Mouse (Mus musculus) heart, postnatal 14 days (tissue): ENCODE measurements around the gene Ptpn4. TPM values are rescaled to one million over a fixed set of nuclear protein-coding genes. Genes with fewer than 3 reads are reported as not detected.
A peak's percentile ranks its signal among the peaks of the same experiment; 100 is the strongest.

Experiments
- DNase-seq, 2 experiments: peaks; one replicate each; pipeline ENCODE4 v3.0.0; 2021 to 2022
- intact Hi-C: fragments of 180-260 bp; cut with DNase I; formaldehyde crosslinking; loops from one replicate; pipeline ENCODE4 v1.15.1; 2025
- long read RNA-seq, 2 experiments: library from polyadenylated mRNA; stranded (forward); transcript quantifications; one replicate each; pipeline ENCODE4 v2.0.0; 2021
- total RNA-seq, 2 experiments: library from RNA; stranded (reverse); gene quantifications; 2 replicates each; pipeline ENCODE4 v1.2.3; 2021

Ptpn4 gene
- total RNA-seq, result 10 to 100 TPM; 32.1 to 32.8 TPM
- long read RNA-seq, experiment 1, partial matches to known transcripts, result 1 of 8 reads
- long read RNA-seq, experiment 1, other reads (novel, unspliced or antisense), result 7 of 8 reads
- long read RNA-seq, experiment 2, partial matches to known transcripts, result 0 of 2 reads
- long read RNA-seq, experiment 2, other reads (novel, unspliced or antisense), result 2 of 2 reads

- intact Hi-C loops, result loop anchor here (5.0 kb wide), 1 partner anchor 75 kb away; the partner anchor contains the start of gene Tmem177
- peak; percentile 97 to 99 for DNase-seq
Observed at GRCm38 (mm10) chr1:119837035-119837751, at the start of gene Ptpn4. Ptpn4 (minus strand) TSS chr1:119837613.

GRCm38 (mm10) chr1:119886320-119886719 is 48.9 kb upstream of the Ptpn4 start:
- intact Hi-C loops, result no loop called here
- DNase-seq, result no peak

- intact Hi-C loops, result no loop called here
- DNase-seq, result no peak
Observed at GRCm38 (mm10) chr1:119884272-119884671, 46.9 kb upstream of the Ptpn4 start.

- intact Hi-C loops, result no loop called here
- DNase-seq, result peak; percentile 13 to 25
Observed at GRCm38 (mm10) chr1:119878909-119879308, 41.5 kb upstream of the Ptpn4 start.

- no peak for DNase-seq
- intact Hi-C loops, result no loop called here
Observed at GRCm38 (mm10) chr1:119877469-119877868, 40.1 kb upstream of the Ptpn4 start.

GRCm38 (mm10) chr1:119868395-119869161 is 31.2 kb upstream of the Ptpn4 start:
- intact Hi-C loops, result no loop called here
- DNase-seq, result no peak

GRCm38 (mm10) chr1:119867300-119867699 is 29.9 kb upstream of the Ptpn4 start:
- no peak for DNase-seq
- intact Hi-C loops, result no loop called here

- intact Hi-C loops, result no loop called here
Observed at GRCm38 (mm10) chr1:119865311-119865710, 27.9 kb upstream of the Ptpn4 start.

GRCm38 (mm10) chr1:119863507-119864296 is 26.3 kb upstream of the Ptpn4 start:
- intact Hi-C loops, result no loop called here
- DNase-seq, result no peak

More at GRCm38 (mm10) chr1:119865311-119865710, 27.9 kb upstream of the Ptpn4 start:
- DNase-seq, result no peak

GRCm38 (mm10) chr1:119859566-119859965 is 22.2 kb upstream of the Ptpn4 start:
- no peak for DNase-seq
- intact Hi-C loops, result no loop called here

- DNase-seq, result no peak
- intact Hi-C loops, result no loop called here
Observed at GRCm38 (mm10) chr1:119852980-119853379, 15.6 kb upstream of the Ptpn4 start.

GRCm38 (mm10) chr1:119852339-119852738 is 14.9 kb upstream of the Ptpn4 start:
- intact Hi-C loops, result no loop called here
- no peak for DNase-seq

GRCm38 (mm10) chr1:119849146-119849935 is 11.9 kb upstream of the Ptpn4 start:
- no peak for DNase-seq
- intact Hi-C loops, result no loop called here

- intact Hi-C loops, result no loop called here
- DNase-seq, result no peak
Observed at GRCm38 (mm10) chr1:119845321-119845720, 7.9 kb upstream of the Ptpn4 start.

GRCm38 (mm10) chr1:119843121-119843520 is 5.7 kb upstream of the Ptpn4 start:
- DNase-seq, result no peak
- intact Hi-C loops, result no loop called here

- DNase-seq, result no peak
- intact Hi-C loops, result loop anchor here (5.0 kb wide), 1 partner anchor 74 kb away; the partner anchor contains the start of gene Tmem177
Observed at GRCm38 (mm10) chr1:119838241-119838640, 828 bp upstream of the Ptpn4 start.

GRCm38 (mm10) chr1:119836479-119837015 is 866 bp downstream of the Ptpn4 start:
- DNase-seq, result peak in 1 of 2 experiments; percentile 35

GRCm38 (mm10) chr1:119835726-119836478 is 1.5 kb downstream of the Ptpn4 start:
- intact Hi-C loops, result loop anchor here (5.0 kb wide), 1 partner anchor 76 kb away; the partner anchor contains the start of gene Tmem177
- no peak for DNase-seq

More at GRCm38 (mm10) chr1:119836479-119837015, 866 bp downstream of the Ptpn4 start:
- intact Hi-C loops, result loop anchor here (5.0 kb wide), 1 partner anchor 76 kb away; the partner anchor contains the start of gene Tmem177
